Mouse (Mus musculus): ENCODE measurements around the gene Pde4b.

GRCm38 (mm10) chr4:102579051-102579450, 491.7 kb downstream of the Pde4b start:
- no peak for TF ChIP-seq EP300 (IDR thresholded peaks at IDR 0.05)
- no peak for TF ChIP-seq CTCF (IDR thresholded peaks at IDR 0.05)

All from lung, postnatal 0 days (tissue).